Mouse (Mus musculus) megakaryocyte, embryonic 14.5 days (primary cell): Measurements from ENCODE around the gene Gpr141. TPM values are rescaled to one million over a fixed set of nuclear protein-coding genes. Genes with fewer than 3 reads are reported as not detected.
A peak's percentile ranks its signal among the peaks of the same experiment; 100 is the strongest.

ENCODE experiments used
- H3K27me3 ChIP-seq: replicated peaks from 2 replicates; pipeline ENCODE3; 2012; ENCODE audit warnings: inconsistent platforms
- H3K36me3 ChIP-seq: replicated peaks from 2 replicates; pipeline ENCODE3; 2012; ENCODE audit warnings: low read length, inconsistent platforms, mixed read lengths
- H3K4me1 ChIP-seq: 2 replicates; pipeline ENCODE4 v1.6.1; 2012; ENCODE audit warnings: inconsistent platforms
- H3K4me3 ChIP-seq: replicated peaks from 2 replicates; pipeline ENCODE3; 2012; ENCODE audit warnings: moderate library complexity, mild to moderate bottlenecking, inconsistent platforms
- H3K9me3 ChIP-seq: 2 replicates; pipeline ENCODE4 v1.6.1; 2012; ENCODE audit warnings: inconsistent platforms
- FLI1 ChIP-seq: IDR thresholded peaks from 2 replicates; pipeline ENCODE4 v1.6.1; 2012; ENCODE audit warnings: low read length, inconsistent platforms, mixed read lengths
- GATA1 ChIP-seq: IDR thresholded peaks from 3 replicates; pipeline ENCODE4 v1.6.1; 2012; ENCODE audit warnings: mixed read lengths, low read length, inconsistent platforms, borderline replicate concordance
- polyA plus RNA-seq: library from polyadenylated mRNA; stranded (reverse); fragments of >175 nt; gene quantifications from 2 replicates; pipeline ENCODE4 v1.2.3, GENCODE M21; 2012; ENCODE audit warnings: low replicate concordance; ENCODE audit not compliant: insufficient read depth

Gene Gpr141
- polyA plus RNA-seq = 0.13 TPM in 1 of 2 replicates, not detected in the other

DNA sequence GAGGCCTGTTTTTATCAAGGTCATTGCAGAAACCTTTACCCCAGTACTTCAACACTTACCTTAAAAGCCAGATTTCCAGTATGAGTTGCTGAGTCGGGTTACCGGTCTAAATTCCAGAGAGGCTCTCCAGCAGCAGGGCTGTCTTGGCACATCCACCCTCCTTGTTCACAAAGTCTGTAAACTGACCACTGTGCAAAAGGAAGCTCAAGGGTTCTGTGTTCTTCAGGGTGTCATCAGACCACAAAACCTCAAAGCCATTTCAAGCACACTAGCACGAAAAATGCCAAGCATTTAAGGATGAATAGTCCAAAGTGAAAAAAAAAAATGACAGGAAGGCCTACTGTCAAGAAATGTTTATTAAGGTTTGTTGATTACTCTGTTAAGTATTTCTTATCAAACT is at the start of gene Gpr141:
Gpr141 (minus strand) TSS at position 187 of the 400 bp plus-strand sequence.
- H3K36me3 ChIP-seq = no peaks in the 10 kb centered on the region
- H3K4me1 ChIP-seq = peaks cover 7% of the 10 kb centered on the region; the same call in 1 of the 2 replicates
- no peaks in the 10 kb centered on the region for H3K9me3 ChIP-seq
- no peak for TF ChIP-seq GATA1
- no peak for TF ChIP-seq FLI1
- peak within 1 kb of the TSS; percentile 48 for H3K4me3 ChIP-seq
- H3K27me3 ChIP-seq = no peaks in the 10 kb centered on the region

DNA sequence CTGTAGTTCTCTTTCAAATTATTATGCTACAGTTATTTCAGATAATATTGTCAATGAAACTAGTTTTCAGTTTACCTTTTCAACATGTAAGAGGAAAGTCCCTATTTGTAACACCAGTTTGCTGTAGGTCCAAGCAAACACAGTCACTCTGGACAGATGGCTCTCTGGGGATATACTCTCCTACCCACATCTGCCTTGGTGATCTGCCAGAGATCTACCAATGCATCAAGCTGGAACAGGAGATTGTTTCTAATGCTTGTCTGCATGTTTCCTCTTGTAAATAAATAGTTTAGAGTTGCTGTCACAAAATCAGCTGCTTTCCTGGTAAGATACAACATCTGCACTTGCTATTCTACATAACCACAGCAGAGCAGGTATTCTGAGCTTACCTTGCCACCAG is 40.2 kb upstream of the Gpr141 start:
- H3K36me3 ChIP-seq = no peaks in the 10 kb centered on the region
- no peaks in the 10 kb centered on the region for H3K27me3 ChIP-seq
- H3K9me3 ChIP-seq = no peaks in the 10 kb centered on the region
- H3K4me3 ChIP-seq = no peak overlapping the region
- no peaks in the 10 kb centered on the region for H3K4me1 ChIP-seq
- TF ChIP-seq FLI1 (no peak), GATA1 (no peak)

GRCm38 (mm10) chr13:19854629-19855333 is 30.7 kb upstream of the Gpr141 start:
- H3K36me3 ChIP-seq = no peaks in the 10 kb centered on the region
- TF ChIP-seq GATA1 (no peak), FLI1 (no peak)
- peaks cover 17% of the 10 kb centered on the region for H3K4me1 ChIP-seq
- H3K4me3 ChIP-seq = peak overlapping the region; percentile 86
- H3K27me3 ChIP-seq = no peaks in the 10 kb centered on the region
- H3K9me3 ChIP-seq = no peaks in the 10 kb centered on the region

DNA sequence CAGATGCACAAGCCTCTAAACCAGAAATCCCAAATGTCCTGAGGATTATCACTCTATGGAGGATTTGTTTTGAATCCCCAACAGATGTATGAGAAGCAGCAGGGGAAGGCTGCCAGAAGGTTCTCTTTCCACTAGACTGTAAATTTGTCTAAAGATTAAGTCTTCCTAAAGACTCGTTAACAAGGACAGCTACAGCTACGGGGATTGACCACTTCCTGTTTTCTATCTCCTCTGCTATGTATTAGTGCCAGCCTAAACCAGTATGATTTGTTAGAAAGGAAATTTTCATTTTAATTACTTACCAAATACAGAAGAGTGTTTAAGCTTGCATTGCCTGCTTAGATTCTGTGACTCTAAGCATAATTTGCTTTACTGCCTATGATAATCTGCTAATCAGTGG is 30.0 kb upstream of the Gpr141 start:
- Histone ChIP-seq H3K9me3 (no peaks in the 10 kb centered on the region), H3K4me1 (peaks cover 17% of the 10 kb centered on the region), H3K27me3 (no peaks in the 10 kb centered on the region), H3K36me3 (no peaks in the 10 kb centered on the region), H3K4me3 (no peak overlapping the region)
- TF ChIP-seq GATA1 = no peak

DNA sequence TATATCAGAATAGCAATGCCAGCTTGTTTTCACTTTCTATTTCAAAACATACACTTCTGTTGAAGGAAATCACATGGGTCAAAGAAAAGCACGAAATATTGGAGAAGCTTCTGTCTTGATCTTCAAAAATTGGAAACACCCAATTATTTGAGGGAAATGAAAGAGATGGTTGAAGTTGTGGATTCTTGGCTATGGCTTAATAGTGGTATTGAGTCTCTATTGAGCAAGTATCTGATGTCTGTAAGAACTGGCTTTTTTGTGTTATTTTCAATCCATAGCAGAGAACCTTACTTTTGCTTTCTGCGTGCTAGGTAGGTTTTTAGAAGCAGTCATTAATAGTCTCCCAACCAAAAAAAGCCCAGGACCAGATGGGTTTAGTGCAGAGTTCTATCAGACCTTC is 19.4 kb upstream of the Gpr141 start:
- H3K36me3 ChIP-seq = no peaks in the 10 kb centered on the region
- no peak overlapping the region for H3K4me3 ChIP-seq
- H3K4me1 ChIP-seq = no peaks in the 10 kb centered on the region
- no peaks in the 10 kb centered on the region for H3K9me3 ChIP-seq
- H3K27me3 ChIP-seq = no peaks in the 10 kb centered on the region
- no peak for TF ChIP-seq GATA1
- no peak for TF ChIP-seq FLI1

- Histone ChIP-seq H3K4me3 (no peak overlapping the region), H3K27me3 (no peaks in the 10 kb centered on the region), H3K4me1 (no peaks in the 10 kb centered on the region), H3K36me3 (no peaks in the 10 kb centered on the region), H3K9me3 (no peaks in the 10 kb centered on the region)
- TF ChIP-seq FLI1 (no peak), GATA1 (no peak)
These were observed 18.6 kb upstream of the Gpr141 start for GRCm38 (mm10) chr13:19842707-19843106.

DNA sequence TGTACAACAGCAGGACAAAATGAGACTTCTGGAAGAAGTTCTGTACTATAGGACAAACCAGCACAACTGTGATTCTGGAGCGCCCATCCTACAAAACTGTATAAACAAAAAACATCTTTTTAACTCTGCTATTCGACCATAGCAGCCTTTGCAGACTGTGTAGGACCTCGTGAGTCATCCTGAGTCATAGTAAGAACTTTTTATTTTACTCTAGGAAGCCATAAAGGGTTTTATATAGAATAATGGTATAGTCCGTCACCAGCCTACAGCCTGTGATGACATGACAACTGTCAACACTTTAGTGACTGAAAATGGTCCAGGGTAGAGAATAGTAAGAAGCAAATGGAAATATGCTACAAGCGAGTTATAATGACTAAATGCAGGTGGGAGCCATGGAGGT is 17.6 kb upstream of the Gpr141 start:
- no peaks in the 10 kb centered on the region for H3K27me3 ChIP-seq
- no peaks in the 10 kb centered on the region for H3K9me3 ChIP-seq
- no peaks in the 10 kb centered on the region for H3K36me3 ChIP-seq
- H3K4me3 ChIP-seq = no peak overlapping the region
- TF ChIP-seq FLI1 (no peak), GATA1 (no peak)
- no peaks in the 10 kb centered on the region for H3K4me1 ChIP-seq

GRCm38 (mm10) chr13:19840206-19840605 is 16.1 kb upstream of the Gpr141 start:
- TF ChIP-seq FLI1 = no peak
- TF ChIP-seq GATA1 = no peak
- no peak overlapping the region for H3K4me3 ChIP-seq
- H3K9me3 ChIP-seq = no peaks in the 10 kb centered on the region
- H3K27me3 ChIP-seq = no peaks in the 10 kb centered on the region
- H3K4me1 ChIP-seq = no peaks in the 10 kb centered on the region
- H3K36me3 ChIP-seq = no peaks in the 10 kb centered on the region

DNA sequence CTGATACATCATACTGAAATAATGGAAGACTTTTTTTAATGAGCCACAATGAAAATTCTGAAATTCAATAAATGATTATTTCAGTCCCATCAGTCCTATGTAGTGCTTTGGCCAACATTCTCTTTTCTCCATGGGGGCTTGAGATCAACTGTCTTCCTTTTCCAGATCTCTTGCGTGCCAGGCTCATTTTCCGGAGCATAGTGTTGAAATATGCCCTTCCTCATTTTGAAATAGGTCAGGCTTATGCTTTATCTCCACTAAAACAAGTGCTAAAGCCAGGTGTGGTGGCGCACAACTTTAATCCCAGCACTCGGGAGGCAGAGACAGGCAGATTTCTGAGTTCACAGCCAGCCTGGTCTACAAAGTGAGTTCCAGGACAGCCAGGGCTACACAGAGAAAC is 6.5 kb upstream of the Gpr141 start:
- TF ChIP-seq FLI1 (no peak), GATA1 (no peak)
- H3K9me3 ChIP-seq = peaks cover 8% of the 10 kb centered on the region
- H3K27me3 ChIP-seq = no peaks in the 10 kb centered on the region
- H3K36me3 ChIP-seq = no peaks in the 10 kb centered on the region
- H3K4me3 ChIP-seq = no peak overlapping the region
- H3K4me1 ChIP-seq = 0 out of 2 replicates have a peak, but pooled peaks cover 4% of the 10 kb centered on the region

- H3K36me3 ChIP-seq = no peaks in the 10 kb centered on the region
- TF ChIP-seq FLI1 (no peak), GATA1 (no peak)
- H3K9me3 ChIP-seq = peaks cover 8% of the 10 kb centered on the region
- H3K4me1 ChIP-seq = peaks cover 7% of the 10 kb centered on the region; the same call in 1 of the 2 replicates
- H3K4me3 ChIP-seq = peak overlapping the region; percentile 33
- H3K27me3 ChIP-seq = no peaks in the 10 kb centered on the region
These were observed 4.0 kb upstream of the Gpr141 start for GRCm38 (mm10) chr13:19828095-19828494.

DNA sequence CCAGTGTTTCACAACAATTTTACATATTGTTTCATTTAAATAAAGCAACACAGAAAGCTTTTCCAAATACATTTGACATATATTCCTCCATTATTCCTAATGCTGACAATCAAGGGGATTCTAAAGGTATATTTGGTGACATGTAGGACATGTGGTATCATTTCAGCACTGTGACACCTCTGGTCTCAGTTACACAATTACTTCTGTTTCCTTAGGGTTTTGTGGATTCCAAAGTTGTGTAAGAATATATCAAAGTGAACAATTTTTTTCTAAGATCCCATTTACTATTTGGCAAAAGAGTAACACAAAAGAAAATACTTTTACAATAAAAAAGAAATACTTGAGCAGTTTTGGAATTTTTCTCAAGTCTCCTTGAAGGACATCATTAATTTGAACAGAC is 2.4 kb downstream of the Gpr141 start:
- Histone ChIP-seq H3K27me3 (no peaks in the 10 kb centered on the region), H3K4me3 (no peak overlapping the region), H3K36me3 (no peaks in the 10 kb centered on the region), H3K4me1 (peaks cover 4% of the 10 kb centered on the region; the same call in 1 of the 2 replicates), H3K9me3 (no peaks in the 10 kb centered on the region)
- TF ChIP-seq GATA1 = no peak
- TF ChIP-seq FLI1 = no peak
